Mouse (Mus musculus): ENCODE measurements around the gene Ttll5. TPM values are rescaled to one million over a fixed set of nuclear protein-coding genes. Genes with fewer than 3 reads are reported as not detected.

Ttll5 gene
- polyA plus RNA-seq, 1 experiment from 2014 or later: 9.8 TPM

DNA sequence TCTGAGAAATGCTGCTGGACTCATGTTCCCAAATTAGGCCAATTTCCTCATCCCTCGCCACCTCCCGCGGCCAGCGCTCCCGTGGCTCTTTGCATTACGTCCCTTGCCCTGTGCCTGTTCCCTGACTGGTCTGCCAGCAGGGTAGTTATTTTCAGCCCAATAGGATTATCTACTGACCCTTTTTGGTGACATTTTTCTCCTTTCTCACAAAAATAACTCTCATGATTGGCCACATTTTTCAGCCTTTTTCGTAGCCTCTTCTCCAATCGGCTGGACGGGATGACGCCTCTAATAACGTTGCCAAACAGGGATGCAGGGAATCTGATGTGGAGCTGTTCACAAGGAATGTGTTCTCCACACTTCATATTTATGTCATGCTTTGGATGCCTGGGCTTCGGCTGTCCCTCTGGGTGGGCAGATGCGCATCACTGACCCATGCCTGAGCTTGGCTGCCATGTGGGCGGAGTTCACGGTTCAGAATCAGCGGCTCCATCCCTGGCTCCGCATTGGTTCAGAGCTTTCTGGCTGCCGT, 267.2 kb downstream of the Ttll5 start:
- Histone ChIP-seq H3K9ac (no peak overlapping the region), H3K4me1 (no peaks in the 10 kb centered on the region), H3K9me3 (replicated peaks) (no peaks in the 10 kb centered on the region), H3K4me3 (no peak overlapping the region), H3K27me3 (replicated peaks) (no peaks in the 10 kb centered on the region; the same call in 1 of the 2 replicates), H3K36me3 (no peaks in the 10 kb centered on the region), H3K4me2 (no peak overlapping the region), H3K27ac (no peak overlapping the region)
- ATAC-seq: no peak
- WGBS (ENCODE audit: insufficient replicate concordance): 65% methylated on average over 18 of the region's 18 CpGs

DNA sequence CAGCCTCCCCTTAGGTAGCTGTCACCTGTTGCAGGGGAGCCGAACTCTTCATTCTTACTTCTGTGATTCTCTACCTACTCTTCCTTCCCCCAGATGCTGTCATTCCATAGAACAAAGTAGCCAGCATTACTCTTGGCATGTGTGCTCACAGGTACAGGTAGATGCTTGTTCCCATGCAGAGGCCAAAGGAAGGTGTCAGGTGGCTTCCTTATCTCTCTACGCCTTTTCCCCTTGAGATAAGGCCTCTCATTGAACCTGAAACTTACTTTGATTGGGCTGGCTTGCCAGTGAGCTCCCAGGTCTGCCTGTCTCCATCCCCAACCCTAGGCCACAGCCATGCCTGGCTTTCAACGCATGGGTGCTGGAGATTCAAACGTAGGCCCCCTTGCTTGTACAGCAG, 269.6 kb downstream of the Ttll5 start:
- Histone ChIP-seq H3K4me2 (no peak overlapping the region), H3K4me1 (no peaks in the 10 kb centered on the region), H3K9ac (no peak overlapping the region), H3K36me3 (no peaks in the 10 kb centered on the region), H3K27ac (no peak overlapping the region), H3K27me3 (replicated peaks) (no peaks in the 10 kb centered on the region; the same call in 1 of the 2 replicates), H3K4me3 (no peak overlapping the region), H3K9me3 (replicated peaks) (no peaks in the 10 kb centered on the region)
- WGBS (ENCODE audit: insufficient replicate concordance): 72% methylated on average over 4 of the region's 4 CpGs
- ATAC-seq: no peak

DNA sequence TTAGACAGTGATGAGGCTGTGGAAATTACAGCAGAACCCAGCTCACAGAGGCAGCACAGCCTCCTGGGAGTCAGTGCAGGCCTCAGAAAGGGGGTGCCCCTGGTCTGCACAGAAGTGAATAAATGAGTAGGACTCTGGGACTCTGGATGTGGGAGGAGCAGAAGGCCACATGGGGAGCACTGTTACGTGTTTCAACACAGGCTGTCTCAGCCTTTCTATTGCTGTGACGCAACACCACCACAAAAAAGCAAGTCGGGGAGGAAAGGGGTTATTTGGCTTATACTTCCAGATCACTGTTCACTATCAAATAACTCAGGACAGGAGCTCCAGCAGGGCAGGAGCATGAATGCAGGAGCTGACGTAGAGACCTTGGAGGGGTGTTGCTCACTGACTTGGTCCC, 271.3 kb downstream of the Ttll5 start:
- Histone ChIP-seq H3K4me1 (no peaks in the 10 kb centered on the region), H3K4me2 (no peak overlapping the region), H3K27ac (no peak overlapping the region), H3K9ac (no peak overlapping the region), H3K27me3 (replicated peaks) (no peaks in the 10 kb centered on the region; the same call in 1 of the 2 replicates), H3K4me3 (no peak overlapping the region), H3K9me3 (replicated peaks) (no peaks in the 10 kb centered on the region), H3K36me3 (no peaks in the 10 kb centered on the region)
- no peak for ATAC-seq
- 58% methylated on average over 4 of the region's 4 CpGs for WGBS (ENCODE audit: insufficient replicate concordance)

DNA sequence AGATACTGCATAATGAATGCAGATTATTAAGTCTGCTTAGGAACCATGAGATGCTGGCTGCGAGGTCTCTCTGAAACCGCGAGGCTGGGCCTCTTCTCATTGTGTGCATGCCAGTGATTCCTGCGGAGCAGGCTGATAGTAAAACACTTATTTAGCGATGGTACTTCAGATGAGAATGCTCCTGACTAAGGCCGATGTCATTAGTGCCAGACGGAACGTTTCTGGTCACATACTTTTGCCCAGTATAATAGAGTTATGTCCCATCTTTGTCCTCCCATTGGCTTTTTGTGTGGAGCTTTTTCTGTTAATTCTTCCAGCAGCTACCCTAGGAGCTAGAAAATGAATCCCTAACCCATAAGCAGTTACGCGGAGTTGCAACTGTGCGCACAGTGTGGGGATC, 273.3 kb downstream of the Ttll5 start:
- H3K36me3 ChIP-seq: no peaks in the 10 kb centered on the region
- H3K27ac ChIP-seq: no peak overlapping the region
- WGBS (ENCODE audit: insufficient replicate concordance): 74% methylated on average over 11 of the region's 11 CpGs
- H3K4me3 ChIP-seq: no peak overlapping the region
- no peak overlapping the region for H3K9ac ChIP-seq
- H3K4me1 ChIP-seq: no peaks in the 10 kb centered on the region
- H3K9me3 ChIP-seq (replicated peaks): no peaks in the 10 kb centered on the region
- no peaks in the 10 kb centered on the region for H3K27me3 ChIP-seq (replicated peaks)
- ATAC-seq: no peak
- H3K4me2 ChIP-seq: no peak overlapping the region

DNA sequence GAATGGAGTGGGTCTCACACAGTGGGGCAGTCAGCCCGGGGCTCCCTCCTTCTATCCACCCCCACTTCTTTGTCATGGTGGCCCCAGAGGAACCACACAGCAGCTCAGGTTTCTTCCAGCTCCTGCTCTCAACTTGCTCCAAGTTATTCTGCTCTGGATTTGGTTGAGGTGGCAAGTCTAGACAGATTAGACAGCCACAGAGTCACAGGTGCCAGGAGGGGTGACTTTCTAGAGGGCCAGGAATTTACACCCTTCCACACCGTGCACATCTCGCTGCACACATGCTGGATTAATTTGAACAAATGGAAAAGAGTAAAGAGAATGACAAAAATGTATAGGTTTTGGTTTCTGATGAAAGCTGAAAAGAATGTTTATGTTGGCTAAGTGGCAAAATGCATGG, 276.3 kb downstream of the Ttll5 start:
- no peak overlapping the region for H3K27ac ChIP-seq
- no peak overlapping the region for H3K9ac ChIP-seq
- no peaks in the 10 kb centered on the region for H3K9me3 ChIP-seq (replicated peaks)
- no peaks in the 10 kb centered on the region for H3K36me3 ChIP-seq
- ATAC-seq: no peak
- WGBS (ENCODE audit: insufficient replicate concordance): 63% methylated on average over 3 of the region's 3 CpGs
- H3K27me3 ChIP-seq (replicated peaks): no peaks in the 10 kb centered on the region
- H3K4me3 ChIP-seq: no peak overlapping the region
- H3K4me2 ChIP-seq: no peak overlapping the region
- H3K4me1 ChIP-seq: no peaks in the 10 kb centered on the region

DNA sequence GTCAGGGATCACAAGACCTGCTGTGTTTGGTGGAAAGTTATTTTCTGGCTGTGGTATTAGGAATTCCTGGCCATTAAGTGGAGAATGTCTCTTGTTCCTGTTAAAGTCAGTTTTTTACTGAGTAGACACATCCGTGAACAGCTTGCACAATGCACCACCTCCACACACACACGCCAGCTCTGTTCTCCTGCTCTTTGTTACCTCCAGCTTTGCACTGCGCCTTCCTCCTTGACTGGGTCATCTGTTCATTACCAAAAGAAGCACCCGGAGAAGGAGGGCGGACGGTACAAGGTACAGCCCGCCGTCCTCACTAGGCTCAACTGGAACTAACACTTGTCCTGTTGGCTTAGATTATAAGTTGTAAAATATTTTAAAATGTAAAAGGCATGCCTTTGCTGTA, 278.2 kb downstream of the Ttll5 start:
- Histone ChIP-seq H3K4me3 (no peak overlapping the region), H3K27ac (no peak overlapping the region), H3K36me3 (no peaks in the 10 kb centered on the region), H3K9me3 (replicated peaks) (no peaks in the 10 kb centered on the region), H3K27me3 (replicated peaks) (no peaks in the 10 kb centered on the region), H3K9ac (no peak overlapping the region), H3K4me2 (no peak overlapping the region), H3K4me1 (no peaks in the 10 kb centered on the region)
- no peak for ATAC-seq
- 78% methylated on average over 8 of the region's 8 CpGs for WGBS (ENCODE audit: insufficient replicate concordance)

DNA sequence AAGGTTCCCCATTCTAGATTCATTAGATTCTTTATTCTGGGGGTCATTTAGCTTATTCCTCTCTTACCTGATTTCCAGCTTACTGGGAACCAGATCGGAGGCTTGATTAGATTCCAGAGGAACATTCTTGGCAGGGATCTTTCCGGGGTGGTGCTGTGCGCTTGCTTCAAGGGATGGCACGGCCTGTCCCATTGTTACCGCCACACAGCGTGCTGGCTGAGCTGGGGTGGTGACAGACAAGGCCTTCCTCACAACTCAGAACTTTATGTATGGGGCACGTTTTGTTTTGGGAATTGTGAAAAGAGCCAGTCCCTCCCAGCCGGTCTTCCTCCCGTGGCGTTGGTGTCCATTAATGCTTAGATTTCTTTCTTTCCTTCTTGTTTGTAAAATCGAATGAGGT, 278.9 kb downstream of the Ttll5 start:
- H3K4me2 ChIP-seq: no peak overlapping the region
- H3K4me3 ChIP-seq: no peak overlapping the region
- WGBS (ENCODE audit: insufficient replicate concordance): 77% methylated on average over 11 of the region's 11 CpGs
- no peaks in the 10 kb centered on the region for H3K9me3 ChIP-seq (replicated peaks)
- no peaks in the 10 kb centered on the region for H3K27me3 ChIP-seq (replicated peaks)
- no peak for ATAC-seq
- H3K36me3 ChIP-seq: no peaks in the 10 kb centered on the region
- H3K27ac ChIP-seq: no peak overlapping the region
- no peaks in the 10 kb centered on the region for H3K4me1 ChIP-seq
- no peak overlapping the region for H3K9ac ChIP-seq

DNA sequence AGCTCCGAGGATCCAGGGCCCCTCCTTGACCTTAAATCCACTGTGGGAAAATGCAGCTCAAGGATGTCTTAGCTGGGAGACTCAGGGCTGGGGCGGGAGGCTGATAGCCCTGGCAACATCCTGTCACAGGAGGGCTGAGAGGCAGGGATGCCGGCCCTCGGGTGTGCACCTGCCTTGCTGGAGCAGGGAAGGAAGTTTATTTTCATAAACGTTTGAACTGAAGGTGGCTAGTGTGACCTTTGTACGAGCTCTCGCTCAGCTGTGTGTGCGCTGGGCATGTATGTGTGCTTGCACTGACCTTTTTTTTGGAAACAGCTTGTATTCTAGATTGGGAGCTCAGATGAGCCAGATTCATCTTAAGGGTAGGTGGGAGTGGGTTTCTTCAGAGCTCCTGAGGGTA, 279.4 kb downstream of the Ttll5 start:
- no peaks in the 10 kb centered on the region for H3K4me1 ChIP-seq
- no peak for ATAC-seq
- H3K27ac ChIP-seq: no peak overlapping the region
- no peaks in the 10 kb centered on the region for H3K9me3 ChIP-seq (replicated peaks)
- 59% methylated on average over 8 of the region's 8 CpGs for WGBS (ENCODE audit: insufficient replicate concordance)
- H3K27me3 ChIP-seq (replicated peaks): no peaks in the 10 kb centered on the region
- H3K36me3 ChIP-seq: no peaks in the 10 kb centered on the region
- H3K9ac ChIP-seq: no peak overlapping the region
- H3K4me3 ChIP-seq: no peak overlapping the region
- H3K4me2 ChIP-seq: no peak overlapping the region

GRCm38 (mm10) chr12:86104297-86104696, 279.8 kb downstream of the Ttll5 start:
- Histone ChIP-seq H3K36me3 (no peaks in the 10 kb centered on the region), H3K9ac (no peak overlapping the region), H3K9me3 (replicated peaks) (no peaks in the 10 kb centered on the region), H3K4me1 (no peaks in the 10 kb centered on the region), H3K27ac (no peak overlapping the region), H3K27me3 (replicated peaks) (no peaks in the 10 kb centered on the region), H3K4me3 (no peak overlapping the region), H3K4me2 (no peak overlapping the region)
- 75% methylated on average over 11 of the region's 11 CpGs for WGBS (ENCODE audit: insufficient replicate concordance)
- no peak for ATAC-seq

- H3K4me2 ChIP-seq: no peak overlapping the region
- no peak overlapping the region for H3K27ac ChIP-seq
- no peaks in the 10 kb centered on the region for H3K4me1 ChIP-seq
- no peak overlapping the region for H3K4me3 ChIP-seq
- H3K36me3 ChIP-seq: no peaks in the 10 kb centered on the region
- H3K9me3 ChIP-seq (replicated peaks): no peaks in the 10 kb centered on the region
- WGBS (ENCODE audit: insufficient replicate concordance): 64% methylated on average over 9 of the region's 10 CpGs
- no peak for ATAC-seq
- no peaks in the 10 kb centered on the region for H3K27me3 ChIP-seq (replicated peaks)
- no peak overlapping the region for H3K9ac ChIP-seq
Measured at GRCm38 (mm10) chr12:86105546-86105945, 281.1 kb downstream of the Ttll5 start.

- WGBS (ENCODE audit: insufficient replicate concordance): 81% methylated on average over 9 of the region's 9 CpGs
- H3K4me1 ChIP-seq: no peaks in the 10 kb centered on the region
- ATAC-seq: no peak
Measured at GRCm38 (mm10) chr12:86106086-86106485, 281.6 kb downstream of the Ttll5 start.

DNA sequence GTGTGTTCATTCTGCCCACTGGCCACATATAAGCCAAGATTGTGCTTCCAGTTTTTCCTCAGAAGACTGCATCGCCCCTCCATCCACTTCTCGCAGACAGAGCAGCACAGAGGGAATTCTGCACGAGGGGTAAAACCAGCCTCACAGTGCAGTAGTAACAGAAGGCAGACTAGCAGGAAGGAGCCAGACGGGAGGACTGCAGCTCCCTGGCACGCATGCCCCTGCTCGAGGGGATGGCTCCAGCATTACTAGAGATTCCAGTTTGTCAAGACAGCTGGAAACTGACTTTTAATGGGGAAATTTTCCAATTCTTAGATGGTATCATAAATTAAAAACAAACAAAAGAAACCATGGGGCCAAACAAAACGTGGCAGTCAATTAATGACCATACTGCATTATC, 283.2 kb downstream of the Ttll5 start:
- 66% methylated on average over 7 of the region's 7 CpGs for WGBS (ENCODE audit: insufficient replicate concordance)
- H3K4me3 ChIP-seq: no peak overlapping the region
- no peaks in the 10 kb centered on the region for H3K36me3 ChIP-seq
- no peaks in the 10 kb centered on the region for H3K9me3 ChIP-seq (replicated peaks)
- no peak for ATAC-seq
- H3K4me1 ChIP-seq: no peaks in the 10 kb centered on the region
- no peak overlapping the region for H3K27ac ChIP-seq
- H3K27me3 ChIP-seq (replicated peaks): no peaks in the 10 kb centered on the region
- H3K9ac ChIP-seq: no peak overlapping the region
- H3K4me2 ChIP-seq: no peak overlapping the region

More at GRCm38 (mm10) chr12:86106086-86106485, 281.6 kb downstream of the Ttll5 start:
- Histone ChIP-seq H3K9me3 (replicated peaks) (no peaks in the 10 kb centered on the region), H3K27me3 (replicated peaks) (no peaks in the 10 kb centered on the region), H3K4me3 (no peak overlapping the region), H3K36me3 (no peaks in the 10 kb centered on the region), H3K27ac (no peak overlapping the region), H3K4me2 (no peak overlapping the region), H3K9ac (no peak overlapping the region)

- Histone ChIP-seq H3K9ac (no peak overlapping the region), H3K27me3 (replicated peaks) (no peaks in the 10 kb centered on the region), H3K4me2 (no peak overlapping the region), H3K9me3 (replicated peaks) (no peaks in the 10 kb centered on the region), H3K36me3 (no peaks in the 10 kb centered on the region), H3K4me3 (no peak overlapping the region), H3K4me1 (no peaks in the 10 kb centered on the region), H3K27ac (no peak overlapping the region)
- ATAC-seq: no peak
- 73% methylated on average over 4 of the region's 4 CpGs for WGBS (ENCODE audit: insufficient replicate concordance)
Measured at GRCm38 (mm10) chr12:86109531-86109930, 285.1 kb downstream of the Ttll5 start.
